Mouse (Mus musculus) lung, postnatal 0 days (tissue): ENCODE results near the gene Rab11fip2. TPM values are rescaled to one million over a fixed set of nuclear protein-coding genes. Genes with fewer than 3 reads are reported as not detected.

Source experiments
- ATAC-seq: fragments of 200-750 bp; cut with Nextera tagmentation; 2 replicates; pipeline ENCODE4 v1.8.0; 2017; ENCODE audit warnings: moderate library complexity
- DNase-seq: peaks from one replicate; pipeline ENCODE4 v3.0.0-alpha.2; 2016; ENCODE audit warnings: low spot score
- H3K27ac ChIP-seq: fragments of 300-500 bp; sonication (generic); 2 replicates; pipeline ENCODE4 v1.5.1; 2014; ENCODE audit warnings: antibody characterized with exemption, mild to moderate bottlenecking, low read length, mixed read lengths
- H3K27me3 ChIP-seq: fragments of 300-500 bp; sonication (generic); replicated peaks from 2 replicates; pipeline ENCODE4 v1.6.1; 2014; ENCODE audit warnings: low read length, mixed read lengths; ENCODE audit not compliant: insufficient read depth
- H3K36me3 ChIP-seq: fragments of 300-500 bp; sonication (generic); 2 replicates; pipeline ENCODE4 v1.6.1; 2014; ENCODE audit warnings: low read length, mixed read lengths; ENCODE audit not compliant: insufficient read depth
- H3K4me1 ChIP-seq: fragments of 300-500 bp; sonication (generic); 2 replicates; pipeline ENCODE4 v1.6.1; 2014; ENCODE audit warnings: antibody characterized with exemption, low read depth, low read length, mixed read lengths; ENCODE audit not compliant: insufficient read depth
- H3K4me2 ChIP-seq: fragments of 300-500 bp; sonication (generic); replicated peaks from 2 replicates; pipeline ENCODE4 v1.6.1; 2014; ENCODE audit warnings: low read depth, mild to moderate bottlenecking, low read length, moderate library complexity, mixed read lengths
- H3K4me3 ChIP-seq: fragments of 300-500 bp; sonication (generic); 2 replicates; pipeline ENCODE4 v1.5.1; 2014; ENCODE audit warnings: low read depth, low read length
- H3K9ac ChIP-seq: fragments of 300-500 bp; sonication (generic); replicated peaks from 2 replicates; pipeline ENCODE4 v1.6.1; 2014; ENCODE audit warnings: low read depth, mild to moderate bottlenecking
- H3K9me3 ChIP-seq: fragments of 300-500 bp; sonication (generic); 2 replicates; pipeline ENCODE4 v1.6.1; 2016; ENCODE audit warnings: low read length, mixed read lengths
- CTCF ChIP-seq: IDR thresholded peaks from 2 replicates; pipeline ENCODE4 v1.5.1; 2016; ENCODE audit warnings: antibody characterized with exemption, mild to moderate bottlenecking
- EP300 ChIP-seq: IDR thresholded peaks from 2 replicates; pipeline ENCODE4 v1.6.1; 2016; ENCODE audit warnings: antibody characterized with exemption, mild to moderate bottlenecking, control low read depth
- WGBS: fragments of 180-500 bp; shearing (Covaris S2); extraction: QIAGEN DNeasy Blood & Tissue Kit; methylation state at CpG from one replicate; pipeline ENCODE4 v1.1.7; 2014; 5-methylcytosine and 5-hydroxymethylcytosine counted together
- polyA plus RNA-seq: library from polyadenylated mRNA; unstranded; fragments of >200 nt; fragmentation: Nextera tagmentation; extraction: Ambion mirVana; gene quantifications from 2 replicates; pipeline ENCODE4 v1.2.1, GENCODE M21; 2015

The Rab11fip2 gene
- polyA plus RNA-seq, 1 experiment from 2014 or later = 4.9 TPM

GRCm38 (mm10) chr19:59905296-59906081, 38.0 kb downstream of the Rab11fip2 start:
- no peak overlapping the region for H3K9ac ChIP-seq
- no peak for ATAC-seq
- H3K9me3 ChIP-seq = no peaks in the 10 kb centered on the region
- no peaks in the 10 kb centered on the region for H3K4me1 ChIP-seq
- H3K27ac ChIP-seq = no peak overlapping the region
- WGBS = 81% methylated on average over 1 of the region's 1 CpGs
- DNase-seq = no peak
- no peak overlapping the region for H3K4me3 ChIP-seq
- no peaks in the 10 kb centered on the region; the same call in 1 of the 2 replicates for H3K36me3 ChIP-seq
- H3K27me3 ChIP-seq = no peaks in the 10 kb centered on the region
- TF ChIP-seq CTCF (no peak), EP300 (no peak)
- no peak overlapping the region for H3K4me2 ChIP-seq

GRCm38 (mm10) chr19:59899965-59900364, 43.5 kb downstream of the Rab11fip2 start:
- Histone ChIP-seq H3K27ac (no peak overlapping the region), H3K27me3 (no peaks in the 10 kb centered on the region), H3K36me3 (no peaks in the 10 kb centered on the region), H3K4me1 (no peaks in the 10 kb centered on the region), H3K9ac (no peak overlapping the region), H3K4me3 (no peak overlapping the region), H3K9me3 (no peaks in the 10 kb centered on the region), H3K4me2 (no peak overlapping the region)
- DNase-seq (no peak), ATAC-seq (no peak)
- TF ChIP-seq EP300 (no peak), CTCF (no peak)
- WGBS = 85% methylated on average over 4 of the region's 4 CpGs

- H3K4me2 ChIP-seq = no peak overlapping the region
- WGBS = 82% methylated on average over 4 of the region's 4 CpGs
- no peak overlapping the region for H3K9ac ChIP-seq
- H3K4me1 ChIP-seq = no peaks in the 10 kb centered on the region
- no peak for ATAC-seq
- no peak for DNase-seq
- no peaks in the 10 kb centered on the region for H3K9me3 ChIP-seq
- TF ChIP-seq CTCF (no peak), EP300 (no peak)
- no peak overlapping the region for H3K4me3 ChIP-seq
- no peak overlapping the region for H3K27ac ChIP-seq
- no peaks in the 10 kb centered on the region for H3K36me3 ChIP-seq
- H3K27me3 ChIP-seq = no peaks in the 10 kb centered on the region
Measured at GRCm38 (mm10) chr19:59898301-59898700, 45.2 kb downstream of the Rab11fip2 start.

- ATAC-seq = no peak
- no peak for DNase-seq
- H3K4me3 ChIP-seq = no peak overlapping the region
- 70% methylated on average over 4 of the region's 4 CpGs for WGBS
- TF ChIP-seq CTCF = no peak
- no peak for TF ChIP-seq EP300
- no peak overlapping the region for H3K4me2 ChIP-seq
- H3K36me3 ChIP-seq = no peaks in the 10 kb centered on the region
- no peaks in the 10 kb centered on the region for H3K27me3 ChIP-seq
- H3K9ac ChIP-seq = no peak overlapping the region
- no peaks in the 10 kb centered on the region for H3K9me3 ChIP-seq
- H3K4me1 ChIP-seq = no peaks in the 10 kb centered on the region
- H3K27ac ChIP-seq = no peak overlapping the region
Measured at GRCm38 (mm10) chr19:59889383-59889782, 54.1 kb downstream of the Rab11fip2 start.

GRCm38 (mm10) chr19:59888846-59889245, 54.6 kb downstream of the Rab11fip2 start:
- ATAC-seq = no peak
- no peak overlapping the region for H3K4me3 ChIP-seq

DNA sequence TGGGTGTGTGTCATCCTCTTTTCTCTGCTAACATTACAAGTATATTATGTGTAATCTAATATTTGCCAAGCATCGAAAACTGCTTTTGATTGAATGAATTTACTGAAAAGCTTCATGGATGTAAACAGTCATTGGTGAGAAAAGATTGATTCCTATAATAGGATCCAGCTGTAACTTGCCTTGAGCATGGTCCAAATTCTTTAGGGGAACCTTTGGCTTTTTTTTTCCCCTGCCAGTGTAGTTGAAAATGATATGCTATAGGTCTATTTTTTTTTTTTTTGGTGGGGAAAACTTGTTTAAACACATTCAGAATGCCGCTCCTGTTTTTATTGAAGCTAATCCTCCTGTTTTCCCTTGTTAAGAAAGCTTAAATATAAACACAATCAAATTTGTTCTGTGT, 55.6 kb downstream of the Rab11fip2 start:
- H3K36me3 ChIP-seq = no peaks in the 10 kb centered on the region
- TF ChIP-seq EP300 (no peak), CTCF (no peak)
- H3K4me1 ChIP-seq = no peaks in the 10 kb centered on the region
- DNase-seq = no peak
- no peak overlapping the region for H3K9ac ChIP-seq
- no peak overlapping the region for H3K27ac ChIP-seq
- no peak for ATAC-seq
- no peak overlapping the region for H3K4me2 ChIP-seq
- no peaks in the 10 kb centered on the region for H3K27me3 ChIP-seq
- no peaks in the 10 kb centered on the region for H3K9me3 ChIP-seq
- 59% methylated on average over 2 of the region's 2 CpGs for WGBS
- H3K4me3 ChIP-seq = no peak overlapping the region

More at GRCm38 (mm10) chr19:59888846-59889245, 54.6 kb downstream of the Rab11fip2 start:
- H3K27ac ChIP-seq = no peak overlapping the region
- WGBS = 87% methylated on average over 2 of the region's 2 CpGs
- no peak for DNase-seq
- no peaks in the 10 kb centered on the region for H3K36me3 ChIP-seq
- TF ChIP-seq CTCF = no peak
- TF ChIP-seq EP300 = no peak
- no peaks in the 10 kb centered on the region for H3K27me3 ChIP-seq
- H3K4me2 ChIP-seq = no peak overlapping the region
- no peaks in the 10 kb centered on the region for H3K4me1 ChIP-seq
- no peak overlapping the region for H3K9ac ChIP-seq
- H3K9me3 ChIP-seq = no peaks in the 10 kb centered on the region
